Mouse (Mus musculus) brain, embryonic 14.5 days (tissue): Measurements from ENCODE around the gene Ccdc88a.

Experiments
- CTCF ChIP-seq: fragments of 200-500 bp; IDR thresholded peaks from 2 replicates; pipeline ENCODE4 v1.5.1; 2012; ENCODE audit warnings: inconsistent platforms, mild to moderate bottlenecking, moderate library complexity, borderline replicate concordance; ENCODE audit not compliant: insufficient read depth, insufficient read length; ENCODE audit errors: extremely low read depth
- POLR2A ChIP-seq: fragments of 200-500 bp; IDR thresholded peaks from 2 replicates; pipeline ENCODE4 v1.6.1; 2012; ENCODE audit warnings: mild to moderate bottlenecking, inconsistent platforms, borderline replicate concordance; ENCODE audit not compliant: poor library complexity, insufficient read depth, insufficient read length, severe bottlenecking; ENCODE audit errors: extremely low read depth

GRCm38 (mm10) chr11:29352214-29352613, 21.2 kb upstream of the Ccdc88a start:
- TF ChIP-seq CTCF (no peak), POLR2A (no peak)
